Mouse (Mus musculus) myocyte (in vitro differentiated cells): ENCODE data around the gene Cul9. TPM values are rescaled to one million over a fixed set of nuclear protein-coding genes. Genes with fewer than 3 reads are reported as not detected.

Source experiments
- H3K27me3 ChIP-seq: one replicate; pipeline ENCODE4 v1.6.1; 2011; ENCODE audit not compliant: control insufficient read depth, insufficient read depth, insufficient read length
- H3K36me3 ChIP-seq: one replicate; pipeline ENCODE4 v1.6.1; 2011; ENCODE audit not compliant: control insufficient read depth, insufficient read depth
- H3K4me2 ChIP-seq: one replicate; pipeline ENCODE4 v1.6.1; 2011; ENCODE audit warnings: low read depth, control low read depth
- H3K4me3 ChIP-seq: one replicate; pipeline ENCODE4 v1.5.1; 2011; ENCODE audit warnings: mild to moderate bottlenecking, control low read depth, moderate library complexity
- H3K79me2 ChIP-seq: one replicate; pipeline ENCODE4 v1.6.1; 2011; ENCODE audit not compliant: control insufficient read depth, insufficient read depth
- H3ac ChIP-seq: one replicate; pipeline ENCODE4 v1.6.1; 2011; ENCODE audit not compliant: control insufficient read depth, insufficient read length
- CEBPB ChIP-seq: IDR thresholded peaks from 2 replicates; pipeline ENCODE4 v1.6.1; 2011; ENCODE audit warnings: mild to moderate bottlenecking, moderate library complexity; ENCODE audit not compliant: poor library complexity, insufficient read depth, severe bottlenecking
- E2F4 ChIP-seq: IDR thresholded peaks from one replicate; pipeline ENCODE4 v1.6.1; 2011; ENCODE audit warnings: mild to moderate bottlenecking, control low read depth, moderate library complexity; ENCODE audit not compliant: insufficient read depth
- MAX ChIP-seq: IDR thresholded peaks from one replicate; pipeline ENCODE4 v1.6.1; 2011; ENCODE audit warnings: low read depth, mild to moderate bottlenecking, control low read depth
- MYOD1 ChIP-seq, 3 experiments: IDR thresholded peaks; one replicate each; pipeline ENCODE4 v1.6.1; 2011; ENCODE audit warnings: control low read depth in 2 of 3, low read depth in 2 of 3, mild to moderate bottlenecking in 2 of 3, moderate library complexity in 1 of 3; ENCODE audit not compliant: insufficient read length in 2 of 3, control insufficient read depth in 1 of 3
- MYOG ChIP-seq, 3 experiments: IDR thresholded peaks; one replicate each; pipeline ENCODE4 v1.6.1; 2011; ENCODE audit warnings: control low read depth in 2 of 3, low read depth in 2 of 3, mild to moderate bottlenecking in 2 of 3; ENCODE audit not compliant: insufficient read length in 2 of 3, control insufficient read depth in 1 of 3, insufficient read depth in 1 of 3
- POLR2A ChIP-seq: IDR thresholded peaks from one replicate; pipeline ENCODE4 v1.6.1; 2011; ENCODE audit warnings: low read depth, mild to moderate bottlenecking, control low read depth, moderate library complexity; ENCODE audit not compliant: insufficient read length
- POLR2AphosphoS2 ChIP-seq: IDR thresholded peaks from one replicate; pipeline ENCODE4 v1.6.1; 2011; ENCODE audit warnings: low read depth, control low read depth; ENCODE audit not compliant: insufficient read length
- REST ChIP-seq: IDR thresholded peaks from one replicate; pipeline ENCODE4 v1.6.1; 2011; ENCODE audit warnings: mild to moderate bottlenecking, control low read depth, moderate library complexity; ENCODE audit not compliant: insufficient read depth, insufficient read length
- SRF ChIP-seq: IDR thresholded peaks from one replicate; pipeline ENCODE4 v1.6.1; 2011; ENCODE audit warnings: low read depth; ENCODE audit not compliant: control insufficient read depth, insufficient read length
- TCF12 ChIP-seq: IDR thresholded peaks from one replicate; pipeline ENCODE4 v1.6.1; 2011; ENCODE audit warnings: mild to moderate bottlenecking, control low read depth; ENCODE audit not compliant: poor library complexity, insufficient read depth, severe bottlenecking
- TCF3 ChIP-seq: IDR thresholded peaks from one replicate; pipeline ENCODE4 v1.6.1; 2011; ENCODE audit warnings: low read depth, control low read depth; ENCODE audit not compliant: insufficient read length
- USF1 ChIP-seq: IDR thresholded peaks from one replicate; pipeline ENCODE4 v1.6.1; 2011; ENCODE audit warnings: low read depth, mild to moderate bottlenecking, control low read depth, moderate library complexity
- polyA plus RNA-seq: library from polyadenylated mRNA; unstranded; fragments of >200 nt; fragmentation: generic; extraction: Trizol; gene quantifications from one replicate; pipeline ENCODE4 v1.2.1, GENCODE M21; 2012; ENCODE audit warnings: missing spikeins

Cul9 gene
- polyA plus RNA-seq, 1 experiment: 0.43 TPM

- no peak for TF ChIP-seq TCF3
- no peak for TF ChIP-seq POLR2A
- TF ChIP-seq TCF12: no peak
- no peak for TF ChIP-seq MYOD1 (IDR thresholded peaks at IDR 0.05; ENCODE audit: control insufficient read depth in 1 of 3, insufficient read length in 2 of 3, low read depth in 2 of 3)
- no peak for TF ChIP-seq POLR2AphosphoS2
- TF ChIP-seq USF1: no peak
- TF ChIP-seq MAX: no peak
- TF ChIP-seq CEBPB: no peak
- TF ChIP-seq MYOG (IDR thresholded peaks at IDR 0.05; ENCODE audit: control insufficient read depth in 1 of 3, insufficient read depth in 1 of 3, insufficient read length in 2 of 3, low read depth in 2 of 3): no peak
- TF ChIP-seq REST: no peak
- TF ChIP-seq E2F4: no peak
- no peak for TF ChIP-seq SRF
- H3K79me2 ChIP-seq: no peaks in the 10 kb centered on the region
- H3K36me3 ChIP-seq: no peaks in the 10 kb centered on the region
- peaks cover 86% of the 10 kb centered on the region for H3K27me3 ChIP-seq
- H3K4me3 ChIP-seq: no peak overlapping the region
- H3K4me2 ChIP-seq: no peak overlapping the region
- no peak overlapping the region for H3ac ChIP-seq
Measured at GRCm38 (mm10) chr17:46476601-46477000, 69.6 kb downstream of the Cul9 start.

DNA sequence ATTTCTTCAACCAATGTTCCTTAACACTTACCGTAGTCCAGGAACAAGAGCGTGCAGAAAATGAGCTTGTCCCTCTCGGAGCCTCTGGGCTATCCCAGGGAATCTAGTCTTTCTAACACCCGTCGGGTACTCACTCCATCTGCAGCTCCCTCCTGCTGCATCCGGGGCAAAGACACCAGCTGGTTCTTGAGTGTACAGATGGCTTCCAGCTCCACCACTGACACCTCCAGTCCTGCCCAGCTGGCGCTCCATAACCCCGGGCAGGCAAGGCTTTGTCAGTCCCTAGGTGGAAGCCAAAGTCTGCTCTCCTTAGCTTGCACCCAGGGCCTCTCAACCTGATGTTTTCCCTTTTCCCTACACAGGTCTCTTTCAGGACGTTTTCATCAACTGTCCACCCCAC, 78.4 kb downstream of the Cul9 start:
- no peaks in the 10 kb centered on the region for H3K79me2 ChIP-seq
- H3K36me3 ChIP-seq: no peaks in the 10 kb centered on the region
- H3K27me3 ChIP-seq: peaks cover 86% of the 10 kb centered on the region
- H3K4me3 ChIP-seq: no peak overlapping the region
- H3ac ChIP-seq: no peak overlapping the region
- H3K4me2 ChIP-seq: no peak overlapping the region
- TF ChIP-seq MYOD1 (IDR thresholded peaks at IDR 0.05; ENCODE audit: control insufficient read depth in 1 of 3, insufficient read length in 2 of 3, low read depth in 2 of 3): no peak

DNA sequence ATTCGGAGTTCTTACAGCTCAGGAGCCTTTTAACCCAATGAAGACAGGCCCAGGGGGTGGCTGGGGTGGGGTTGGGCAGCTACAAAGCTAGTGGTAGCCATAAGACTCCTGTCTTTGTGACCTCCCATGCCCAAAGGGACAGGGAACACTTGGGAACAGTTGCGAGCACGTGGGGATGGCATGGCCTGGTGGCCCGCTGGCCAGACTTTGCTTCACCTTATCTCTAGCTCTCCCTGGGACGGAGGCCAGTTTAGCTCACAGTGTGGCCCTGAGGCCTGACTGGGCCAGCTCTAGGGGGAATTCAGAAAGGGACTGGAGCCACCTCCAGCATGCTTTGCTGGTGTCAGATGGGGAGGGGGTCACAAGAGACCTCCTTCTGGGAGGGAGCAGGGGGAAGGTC, 84.0 kb downstream of the Cul9 start:
- Histone ChIP-seq H3K79me2 (no peaks in the 10 kb centered on the region), H3ac (no peak overlapping the region), H3K36me3 (no peaks in the 10 kb centered on the region), H3K27me3 (peaks cover 90% of the 10 kb centered on the region), H3K4me3 (no peak overlapping the region), H3K4me2 (no peak overlapping the region)
- TF ChIP-seq MAX (no peak), CEBPB (no peak), USF1 (no peak), MYOD1 (IDR thresholded peaks at IDR 0.05; ENCODE audit: control insufficient read depth in 1 of 3, insufficient read length in 2 of 3, low read depth in 2 of 3) (no peak), E2F4 (no peak), SRF (no peak), POLR2AphosphoS2 (no peak), MYOG (IDR thresholded peaks at IDR 0.05; ENCODE audit: control insufficient read depth in 1 of 3, insufficient read depth in 1 of 3, insufficient read length in 2 of 3, low read depth in 2 of 3) (no peak), POLR2A (no peak), REST (no peak), TCF12 (no peak), TCF3 (no peak)

- Histone ChIP-seq H3K4me2 (no peak overlapping the region), H3K36me3 (no peaks in the 10 kb centered on the region), H3K27me3 (peaks cover 90% of the 10 kb centered on the region), H3K79me2 (no peaks in the 10 kb centered on the region), H3K4me3 (no peak overlapping the region), H3ac (no peak overlapping the region)
- TF ChIP-seq REST: no peak
- no peak for TF ChIP-seq POLR2A
- TF ChIP-seq SRF: no peak
- TF ChIP-seq CEBPB: no peak
- no peak for TF ChIP-seq E2F4
- no peak for TF ChIP-seq MYOG (IDR thresholded peaks at IDR 0.05; ENCODE audit: control insufficient read depth in 1 of 3, insufficient read depth in 1 of 3, insufficient read length in 2 of 3, low read depth in 2 of 3)
- no peak for TF ChIP-seq MYOD1 (IDR thresholded peaks at IDR 0.05; ENCODE audit: control insufficient read depth in 1 of 3, insufficient read length in 2 of 3, low read depth in 2 of 3)
- no peak for TF ChIP-seq POLR2AphosphoS2
- no peak for TF ChIP-seq MAX
- TF ChIP-seq TCF12: no peak
- TF ChIP-seq TCF3: no peak
- TF ChIP-seq USF1: no peak
Measured at GRCm38 (mm10) chr17:46461347-46461746, 84.8 kb downstream of the Cul9 start.

GRCm38 (mm10) chr17:46460673-46461072, 85.5 kb downstream of the Cul9 start:
- Histone ChIP-seq H3K36me3 (no peaks in the 10 kb centered on the region), H3K27me3 (peaks cover 90% of the 10 kb centered on the region), H3ac (no peak overlapping the region), H3K4me2 (no peak overlapping the region), H3K79me2 (no peaks in the 10 kb centered on the region), H3K4me3 (no peak overlapping the region)
- TF ChIP-seq CEBPB (no peak), SRF (no peak), POLR2AphosphoS2 (no peak), TCF12 (no peak), MYOG (IDR thresholded peaks at IDR 0.05; ENCODE audit: control insufficient read depth in 1 of 3, insufficient read depth in 1 of 3, insufficient read length in 2 of 3, low read depth in 2 of 3) (peak in 1 of 3 experiments; percentile 34), MAX (no peak)
